Mouse (Mus musculus) liver, adult (tissue): ENCODE results near the gene Tgm2.

Experiments used
- GATA4 ChIP-seq: IDR thresholded peaks from 2 replicates; pipeline ENCODE4 v1.6.1; 2014; ENCODE audit warnings: mild to moderate bottlenecking, low read length; ENCODE audit not compliant: insufficient replicate concordance

Tgm2 gene

DNA sequence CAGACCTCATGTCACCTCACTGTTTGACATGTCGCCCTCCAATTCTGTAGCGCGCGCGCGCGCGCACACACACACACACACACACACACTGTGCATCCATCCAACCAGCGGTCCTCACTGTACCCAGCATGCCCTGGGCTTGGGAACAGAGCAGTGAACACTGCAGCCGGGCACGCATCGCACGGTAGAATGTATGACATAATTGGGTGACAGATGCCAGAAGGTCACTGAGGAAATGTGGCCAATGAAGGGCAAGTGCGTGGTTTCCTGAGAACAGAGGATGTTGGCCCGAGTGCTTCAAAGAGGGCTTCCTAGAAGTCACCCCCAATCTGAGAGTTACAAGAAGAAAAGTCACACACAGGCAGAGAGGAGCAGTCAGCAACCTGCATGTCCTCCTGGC lies 28.7 kb upstream of the Tgm2 start:
- TF ChIP-seq GATA4, result no peak

DNA sequence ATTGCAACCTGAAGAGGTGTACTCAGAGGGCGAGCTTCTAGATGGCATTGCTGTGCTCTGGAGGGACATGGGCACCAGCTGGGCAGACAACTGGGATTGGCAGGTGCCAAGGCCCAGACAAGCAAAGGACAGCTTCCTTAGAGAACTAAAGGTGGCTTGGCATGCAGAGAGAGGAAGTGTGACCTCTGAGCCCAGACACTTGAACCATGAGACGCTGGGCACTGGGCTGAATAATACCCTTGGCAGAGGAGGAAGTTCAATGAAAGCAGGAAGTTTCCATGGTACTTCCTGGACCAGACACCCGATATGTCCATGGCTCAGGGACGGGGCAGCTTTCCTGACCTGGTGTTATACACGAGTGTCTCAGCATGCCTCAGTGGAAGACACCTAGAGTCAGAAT lies 28.2 kb upstream of the Tgm2 start:
- TF ChIP-seq GATA4, result no peak

DNA sequence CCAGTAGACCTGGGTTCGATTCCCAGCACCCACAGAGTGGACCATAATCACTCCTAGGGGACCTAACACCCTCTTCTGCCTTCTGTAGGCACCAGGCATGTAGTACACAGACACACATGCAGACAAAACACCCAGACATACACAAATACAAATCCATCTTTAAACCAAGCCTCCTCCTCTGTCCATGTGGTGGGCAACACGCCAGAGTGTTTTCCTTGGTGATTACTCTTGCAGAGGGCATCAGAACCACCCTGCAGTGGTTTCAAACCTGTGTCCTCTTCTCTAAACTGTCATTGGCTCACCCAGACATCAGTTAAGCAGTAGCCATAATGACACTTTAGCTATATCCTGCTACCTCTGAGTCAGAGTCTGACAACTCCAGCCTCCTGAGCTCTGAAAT lies 24.2 kb upstream of the Tgm2 start:
- TF ChIP-seq GATA4, result no peak

DNA sequence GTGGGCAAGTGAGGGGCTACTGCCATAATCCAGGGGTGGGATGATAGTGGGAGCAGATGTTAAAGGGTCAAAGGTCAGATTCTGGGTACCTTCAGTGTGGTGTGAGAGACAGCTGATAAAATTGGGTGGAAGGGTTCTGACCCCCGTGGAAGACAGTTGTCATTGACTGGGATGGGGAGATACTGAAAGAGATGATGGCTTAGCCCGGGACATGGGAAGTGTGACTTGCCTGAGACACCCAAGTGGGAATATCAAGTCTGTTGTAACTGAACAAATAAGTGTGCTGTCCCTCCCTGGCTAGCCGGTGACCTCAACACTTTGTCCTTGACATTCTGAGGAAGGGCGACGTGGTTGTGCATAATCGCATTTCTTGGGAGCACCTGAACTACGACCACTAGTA lies 23.5 kb upstream of the Tgm2 start:
- TF ChIP-seq GATA4, result no peak

DNA sequence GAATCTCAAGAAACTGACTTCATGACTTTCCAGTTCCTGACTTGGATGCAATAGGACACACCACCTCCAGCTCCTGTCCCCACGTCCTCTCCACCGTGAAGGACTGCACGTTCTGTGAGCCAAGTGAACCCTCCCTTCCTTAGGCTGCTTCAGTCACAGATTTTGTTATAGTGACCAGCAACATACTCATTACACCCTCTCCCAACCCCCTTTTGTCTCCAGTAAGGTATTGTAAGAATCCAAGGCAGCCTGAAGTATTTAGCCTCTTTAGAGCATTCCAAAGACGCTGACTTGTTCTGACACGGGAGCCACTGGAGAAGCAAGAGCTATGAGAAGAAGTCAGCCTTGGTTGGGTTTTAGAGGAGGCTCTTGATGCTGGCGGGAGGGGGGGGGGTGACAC lies 23.1 kb upstream of the Tgm2 start:
- no peak for TF ChIP-seq GATA4

DNA sequence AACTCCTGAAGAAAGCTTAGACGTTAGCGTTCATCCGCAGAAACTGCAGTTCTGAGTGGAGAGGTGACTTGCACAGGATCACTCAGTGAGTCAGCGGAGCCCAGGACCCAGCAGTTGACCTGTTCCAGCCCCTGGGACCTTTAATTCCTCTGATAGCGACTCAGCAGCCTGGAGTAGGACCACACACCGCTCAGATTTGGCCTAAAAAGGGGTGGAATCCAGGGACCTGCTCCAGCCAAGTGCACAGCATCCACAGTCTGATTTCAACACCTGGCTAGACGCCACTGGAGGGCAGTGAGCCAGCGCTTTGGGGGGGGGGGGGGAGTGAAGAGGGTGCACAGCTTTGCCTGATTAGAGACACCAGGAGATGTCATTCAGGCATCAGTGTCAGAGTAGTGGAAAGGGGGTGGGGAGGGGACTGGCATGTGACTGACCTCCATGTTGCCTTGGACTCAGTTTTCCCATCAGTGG lies 22.5 kb upstream of the Tgm2 start:
- no peak for TF ChIP-seq GATA4

DNA sequence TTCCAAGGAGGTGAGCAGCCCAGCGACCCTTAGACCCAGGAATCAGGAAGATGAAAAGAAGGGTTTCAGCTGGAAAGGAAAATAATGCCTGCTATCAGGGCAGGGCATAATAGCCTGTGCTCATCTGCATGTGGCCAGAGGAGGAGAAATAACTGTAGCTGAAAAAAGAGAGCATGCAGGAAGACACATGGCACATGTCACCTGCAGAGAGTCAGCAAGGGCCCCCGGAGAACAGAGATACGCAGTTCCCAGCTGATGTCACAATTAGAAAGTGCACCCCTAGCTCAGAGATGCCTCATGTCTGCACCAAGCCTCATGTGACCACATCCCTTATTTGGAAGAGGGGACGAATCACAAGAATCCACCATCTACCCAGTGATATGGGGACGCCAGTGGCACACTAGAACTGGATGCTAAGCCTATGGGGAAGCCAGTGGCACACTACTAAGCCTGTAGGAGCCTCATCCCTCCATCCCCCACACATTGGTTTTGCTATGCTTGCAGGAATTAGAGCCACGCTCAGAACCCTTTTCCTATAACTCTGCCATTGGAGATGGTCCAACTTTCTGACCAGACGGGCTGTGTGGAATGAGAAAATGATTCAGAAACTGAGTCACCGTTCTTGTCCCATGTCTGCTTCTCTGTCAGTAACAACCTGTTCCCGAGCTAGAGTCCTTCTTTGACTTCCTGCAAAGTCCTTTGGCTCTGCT lies 21.4 kb upstream of the Tgm2 start:
- no peak for TF ChIP-seq GATA4

DNA sequence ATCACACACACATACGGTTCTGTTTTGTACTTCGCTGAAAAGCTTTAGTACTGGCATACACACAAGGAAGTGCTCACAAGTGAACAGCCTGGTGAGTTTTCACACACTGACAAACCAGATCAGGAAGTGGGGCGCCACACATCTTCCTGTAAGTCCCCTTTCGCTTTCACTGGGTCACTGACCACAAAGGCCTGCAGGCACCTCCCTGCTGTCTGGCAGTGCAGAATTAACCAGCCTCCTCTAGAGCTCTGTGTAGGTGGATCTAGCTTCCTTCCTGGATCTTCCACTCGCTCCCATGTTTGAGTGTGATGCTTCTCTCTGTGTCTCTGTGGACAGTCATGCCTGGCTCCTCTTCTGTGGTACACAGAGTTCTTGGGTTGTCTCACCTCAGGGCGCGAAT lies 20.4 kb upstream of the Tgm2 start:
- TF ChIP-seq GATA4, result no peak; the same call in 1 of the 2 replicates

DNA sequence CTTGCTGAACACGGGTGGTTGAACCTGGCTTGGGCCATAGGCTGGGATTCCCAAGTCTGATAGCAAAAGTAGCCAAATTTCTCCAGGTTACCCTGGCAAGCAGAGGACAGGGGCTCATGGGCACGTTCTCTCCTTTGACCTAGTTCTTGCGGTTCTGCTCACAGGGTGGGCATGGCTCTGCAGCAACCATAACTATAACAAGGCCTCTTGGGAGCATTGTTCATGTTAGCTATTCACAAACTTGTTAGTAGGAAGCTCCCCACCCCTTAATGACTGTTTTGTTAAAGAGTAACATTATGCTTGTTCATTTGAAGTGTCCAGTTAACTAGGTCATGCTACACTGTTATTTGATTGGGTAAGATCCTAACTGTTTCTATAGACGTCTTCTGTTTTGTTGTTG lies 19.5 kb upstream of the Tgm2 start:
- no peak for TF ChIP-seq GATA4

DNA sequence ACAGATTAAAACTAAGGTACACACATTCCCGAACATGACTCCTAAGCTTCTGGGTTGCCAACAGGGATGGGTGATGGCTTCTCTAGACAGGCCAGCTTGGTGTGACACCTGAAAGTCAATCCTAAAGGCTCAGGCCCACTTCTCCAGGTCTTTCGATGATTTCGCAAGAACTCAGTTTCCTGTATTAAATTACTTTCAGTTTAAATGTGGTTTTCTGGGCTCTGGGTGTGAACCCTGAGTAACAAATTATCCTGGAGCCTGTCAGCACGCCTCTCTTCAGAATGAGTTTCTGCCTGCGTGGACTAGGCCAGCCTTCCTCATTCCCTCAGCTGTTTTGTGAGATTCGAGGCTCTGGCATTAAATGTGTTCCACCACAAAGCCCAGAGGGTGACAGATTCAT lies 16.8 kb upstream of the Tgm2 start:
- no peak for TF ChIP-seq GATA4

DNA sequence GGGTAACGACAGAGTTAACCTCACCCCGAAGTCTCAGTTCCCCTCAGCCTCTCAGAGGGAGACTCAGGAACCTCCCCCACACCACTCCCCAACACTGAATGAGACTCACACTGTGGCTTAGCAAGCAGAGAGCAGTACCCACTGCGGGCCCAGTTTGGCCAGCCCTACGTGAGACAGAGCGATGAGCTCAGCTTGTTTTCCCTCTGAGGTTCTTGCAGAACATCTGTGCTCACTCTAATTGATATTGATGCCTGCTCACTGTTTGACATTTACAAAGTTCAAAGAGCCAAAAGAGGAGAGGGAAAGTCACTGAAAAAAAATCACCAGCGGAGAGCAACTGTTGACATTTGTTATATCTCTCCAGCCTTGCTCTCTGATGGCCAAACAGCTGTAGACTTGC lies 15.5 kb upstream of the Tgm2 start:
- TF ChIP-seq GATA4, result no peak

DNA sequence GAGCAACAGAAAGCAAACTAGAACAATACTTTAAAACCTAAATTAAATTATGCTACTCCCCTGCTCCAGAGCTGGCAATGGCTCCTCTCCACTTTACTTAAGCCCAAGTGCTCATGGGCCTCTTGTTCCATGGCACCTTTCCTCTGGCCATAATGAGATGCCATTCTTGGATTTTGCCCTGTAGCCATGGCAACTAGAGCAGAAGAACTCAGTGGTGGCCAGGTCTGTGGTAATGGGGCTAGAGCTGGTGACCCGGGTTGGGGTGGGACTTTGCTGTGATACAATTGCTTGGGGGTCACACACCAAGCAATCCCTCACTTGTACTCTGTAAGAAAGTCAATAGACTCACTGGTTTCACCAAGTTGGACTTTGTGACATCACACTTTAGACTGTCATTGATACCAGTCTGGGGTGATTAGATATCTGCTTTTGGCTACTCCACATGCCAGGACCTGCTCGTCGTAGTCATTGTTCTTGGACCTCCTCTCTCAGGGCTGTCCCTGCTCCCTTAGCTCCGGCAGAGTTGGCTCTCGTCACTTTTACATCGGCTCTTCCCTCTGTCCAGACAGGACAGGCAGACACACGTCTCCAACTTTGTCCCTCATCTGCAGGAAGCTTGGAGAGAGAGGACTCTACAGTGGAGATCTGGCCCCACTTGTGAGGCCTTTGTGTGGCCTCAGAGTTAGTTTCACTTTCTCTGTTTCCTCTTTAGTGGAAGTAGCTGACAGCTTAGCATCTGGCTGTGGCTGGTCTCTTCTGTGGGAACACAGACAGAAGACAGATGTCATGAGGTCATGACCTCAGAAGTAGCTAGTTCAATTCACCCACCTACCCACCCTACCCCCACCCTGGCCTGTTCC lies 13.4 kb upstream of the Tgm2 start:
- TF ChIP-seq GATA4, result no peak; the same call in 1 of the 2 replicates

DNA sequence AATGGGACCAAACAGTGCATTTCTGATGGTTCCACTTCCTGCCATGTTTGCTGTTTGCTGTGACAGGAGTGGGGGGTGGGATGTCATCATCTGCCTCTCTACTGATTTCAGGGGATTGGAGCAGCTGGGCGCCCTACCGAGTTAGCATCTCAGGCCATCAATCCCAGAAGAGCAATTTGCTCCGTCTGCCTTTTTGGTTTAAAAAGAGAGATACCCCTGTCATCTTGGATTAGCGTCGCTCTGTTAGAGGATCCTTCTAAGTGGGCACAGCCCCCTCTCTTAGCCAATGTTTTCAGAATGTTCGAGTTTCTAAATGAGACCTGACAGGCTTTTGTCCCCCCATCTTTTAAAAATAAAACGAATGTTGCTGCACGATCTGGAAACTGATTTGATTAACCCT lies 11.4 kb upstream of the Tgm2 start:
- TF ChIP-seq GATA4, result no peak

DNA sequence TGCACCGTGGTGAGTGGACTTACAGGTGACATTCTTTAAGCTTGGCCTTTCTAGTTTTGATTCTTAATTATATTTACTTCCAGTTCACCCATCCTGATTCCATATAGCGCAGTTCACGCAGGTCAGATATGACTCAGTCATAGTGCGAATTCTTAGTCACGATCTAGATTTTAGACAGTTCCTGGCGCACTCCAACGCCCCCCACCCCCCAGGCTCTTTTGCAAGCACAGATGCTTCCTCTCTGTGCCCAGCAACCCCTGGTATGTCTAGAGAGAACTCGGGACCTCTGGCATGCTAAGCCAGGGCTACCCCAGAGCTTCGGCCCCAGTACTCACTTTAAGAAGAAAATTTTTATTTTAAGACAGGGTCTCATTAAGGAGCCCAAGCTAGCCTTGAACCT lies 10.3 kb upstream of the Tgm2 start:
- no peak for TF ChIP-seq GATA4

DNA sequence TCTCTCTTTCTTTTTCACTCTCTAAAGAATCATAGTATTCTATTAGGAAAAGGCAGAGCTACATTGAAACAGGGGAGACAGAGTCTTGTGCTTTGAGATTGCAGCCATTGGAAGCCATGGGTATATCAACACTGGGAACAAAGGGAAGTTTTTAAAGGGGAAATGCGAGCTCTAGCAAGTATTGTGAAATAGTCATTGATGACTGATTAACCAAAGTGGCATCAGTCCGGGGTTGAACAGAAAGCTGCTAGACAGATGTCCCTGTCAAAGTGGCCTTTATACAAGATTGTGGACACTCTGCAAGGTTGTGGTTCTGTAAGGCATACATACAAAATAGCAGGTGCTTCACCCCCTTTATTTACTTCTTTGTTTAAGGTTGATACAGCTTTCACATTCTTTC lies 9.4 kb upstream of the Tgm2 start:
- TF ChIP-seq GATA4, result no peak

DNA sequence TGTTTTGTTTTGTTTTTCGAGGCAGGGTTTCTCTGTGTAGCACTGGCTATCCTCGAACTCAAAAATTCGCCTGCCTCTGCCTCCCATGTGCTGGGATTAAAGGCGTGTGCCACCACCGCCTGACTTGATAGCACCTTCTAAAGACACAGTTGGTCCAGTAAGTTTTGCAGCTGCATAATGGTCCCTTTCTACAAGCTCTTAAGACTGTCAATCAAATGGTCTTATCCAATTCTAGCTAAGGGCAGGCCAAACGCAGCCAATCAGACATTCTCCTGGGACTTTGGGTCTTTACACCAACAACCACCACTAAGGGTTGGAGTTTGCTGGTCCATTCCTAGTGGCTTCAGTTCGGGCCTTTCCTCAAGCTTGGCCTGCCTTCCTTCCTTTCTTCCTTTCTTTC lies 8.9 kb upstream of the Tgm2 start:
- TF ChIP-seq GATA4, result no peak
